Mouse (Mus musculus): Measurements from ENCODE around the gene Dand5. TPM values are rescaled to one million over a fixed set of nuclear protein-coding genes. Genes with fewer than 3 reads are reported as not detected.

Gene Dand5
- polyA plus RNA-seq, 1 experiment from 2014 or later = 5.6 TPM

DNA sequence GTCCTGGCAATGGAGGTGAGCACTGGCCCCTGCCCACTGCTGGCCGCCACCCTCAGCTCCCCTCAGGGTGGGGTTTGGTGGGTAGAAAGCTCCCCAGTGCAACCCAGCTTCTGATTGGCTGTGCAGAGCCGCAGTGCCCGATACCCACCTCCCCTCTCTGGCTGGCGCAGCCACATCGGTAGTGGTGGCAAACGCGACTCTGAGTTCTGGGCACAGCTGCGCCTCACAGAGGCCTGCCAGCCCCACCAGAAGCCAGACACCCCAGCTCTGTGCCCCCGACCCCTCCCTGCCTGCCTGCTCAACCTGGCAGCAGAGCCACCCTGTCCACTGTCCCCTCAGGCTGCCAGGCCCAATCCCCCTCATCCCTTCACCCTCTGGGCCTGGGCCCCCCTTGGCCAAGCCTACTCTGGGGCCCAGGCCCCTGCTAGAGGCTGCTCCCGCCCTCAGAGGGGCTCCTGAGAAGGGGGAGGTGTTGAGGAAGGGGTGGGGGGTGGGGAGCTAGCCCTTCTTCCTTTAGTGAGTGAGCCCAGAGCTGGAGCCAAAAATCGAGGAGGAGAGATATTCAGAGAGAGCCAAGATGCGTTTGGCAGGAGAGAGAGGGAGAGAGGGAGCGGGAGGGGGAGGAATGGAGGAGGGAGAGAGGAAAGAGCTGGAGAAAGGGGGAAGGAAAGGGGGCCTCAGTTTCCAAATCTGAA is 28.7 kb downstream of the Dand5 start:
- H3K9ac ChIP-seq = peak overlapping the region; percentile 40; the same call in 1 of the 2 replicates
- H3K4me2 ChIP-seq = peak overlapping the region; percentile 28
- no peak overlapping the region for H3K4me3 ChIP-seq (replicated peaks)
- H3K4me1 ChIP-seq = peaks cover 41% of the 10 kb centered on the region
- ATAC-seq (ENCODE audit: low FRiP score) = peak; percentile 61; the same call in 1 of the 2 replicates
- H3K9me3 ChIP-seq = no peaks in the 10 kb centered on the region
- no peaks in the 10 kb centered on the region for H3K36me3 ChIP-seq (replicated peaks)
- H3K27ac ChIP-seq = peak overlapping the region; percentile 81
- 48% methylated on average over 13 of the region's 13 CpGs for WGBS
- H3K27me3 ChIP-seq = peaks cover 100% of the 10 kb centered on the region

DNA sequence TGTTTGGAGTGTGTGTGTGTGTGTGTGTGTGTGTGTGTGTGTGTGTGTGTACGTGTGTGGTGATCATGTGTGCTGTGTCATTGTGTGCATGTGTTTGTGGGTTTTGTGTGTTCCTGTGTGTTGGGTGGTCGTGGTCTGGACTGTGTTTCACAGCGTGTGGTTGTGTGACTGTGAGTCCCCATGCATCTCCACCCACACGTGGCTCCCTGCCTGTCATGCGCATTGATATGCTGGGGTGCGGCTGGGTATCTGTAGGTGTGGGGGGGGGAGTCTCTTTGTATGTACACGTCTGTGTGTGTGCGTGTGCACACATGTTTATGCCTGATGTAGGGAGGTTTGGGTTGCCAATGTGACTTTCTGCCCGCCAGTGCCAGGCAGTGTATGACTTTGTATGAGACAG is 29.5 kb downstream of the Dand5 start:
- H3K9ac ChIP-seq = peak overlapping the region; percentile 40; the same call in 1 of the 2 replicates
- H3K36me3 ChIP-seq (replicated peaks) = no peaks in the 10 kb centered on the region
- no peak overlapping the region for H3K4me3 ChIP-seq (replicated peaks)
- peaks cover 100% of the 10 kb centered on the region for H3K27me3 ChIP-seq
- no peak for ATAC-seq (ENCODE audit: low FRiP score)
- H3K27ac ChIP-seq = no peak overlapping the region
- 81% methylated on average over 9 of the region's 9 CpGs for WGBS
- peak overlapping the region; percentile 28; the same call in 1 of the 2 replicates for H3K4me2 ChIP-seq
- H3K9me3 ChIP-seq = no peaks in the 10 kb centered on the region
- H3K4me1 ChIP-seq = peaks cover 33% of the 10 kb centered on the region

DNA sequence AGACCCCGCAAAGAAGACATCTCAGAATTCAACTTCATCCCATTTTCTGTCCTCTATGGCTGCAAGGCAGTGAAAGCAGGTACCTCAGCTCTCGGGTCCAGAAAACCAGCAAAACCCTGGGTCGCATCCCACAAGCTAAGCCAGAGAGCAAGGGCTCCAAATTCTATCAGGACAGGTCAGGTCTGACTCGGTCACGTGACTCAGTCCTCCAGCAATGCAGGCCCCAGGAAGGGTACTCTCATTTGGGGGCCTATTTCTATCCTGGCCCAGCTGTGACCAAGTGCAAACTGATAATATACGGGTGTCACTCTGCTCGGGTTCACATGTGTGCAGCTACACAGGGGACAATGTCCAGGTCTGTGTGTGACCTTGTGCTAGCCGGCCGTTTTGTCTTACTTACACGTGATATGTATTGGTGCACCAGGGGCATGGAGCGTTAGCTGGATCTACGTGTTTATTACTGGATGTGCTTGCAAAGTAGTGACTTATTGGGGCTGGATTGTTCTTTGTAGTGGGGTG is 30.1 kb downstream of the Dand5 start:
- Histone ChIP-seq H3K4me1 (peaks cover 31% of the 10 kb centered on the region), H3K27me3 (peaks cover 100% of the 10 kb centered on the region), H3K9ac (no peak overlapping the region), H3K4me3 (replicated peaks) (no peak overlapping the region), H3K9me3 (no peaks in the 10 kb centered on the region), H3K36me3 (replicated peaks) (no peaks in the 10 kb centered on the region), H3K27ac (no peak overlapping the region), H3K4me2 (no peak overlapping the region)
- 74% methylated on average over 12 of the region's 12 CpGs for WGBS
- ATAC-seq (ENCODE audit: low FRiP score) = no peak

DNA sequence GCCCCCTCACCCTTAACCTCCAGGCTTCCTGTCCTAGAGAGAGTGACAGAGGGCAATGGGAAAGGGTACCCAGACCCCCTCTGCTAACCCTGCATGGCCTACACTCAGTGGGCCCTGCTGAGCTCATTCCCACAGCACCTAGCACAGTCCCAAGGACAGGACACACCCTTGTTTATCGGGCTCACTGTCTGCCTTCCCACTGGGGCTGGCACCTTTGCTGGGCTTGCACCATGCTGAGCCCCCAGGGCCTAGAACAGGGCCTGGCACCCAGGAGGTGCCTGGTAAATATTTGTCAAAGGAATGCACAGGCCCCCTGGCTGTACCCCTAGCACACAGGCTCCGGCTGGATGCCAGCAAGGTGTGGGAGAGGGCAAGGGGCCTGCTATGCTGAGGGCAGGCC is 32.1 kb downstream of the Dand5 start:
- Histone ChIP-seq H3K9me3 (no peaks in the 10 kb centered on the region), H3K4me2 (no peak overlapping the region), H3K36me3 (replicated peaks) (no peaks in the 10 kb centered on the region), H3K4me1 (peaks cover 47% of the 10 kb centered on the region), H3K9ac (no peak overlapping the region), H3K4me3 (replicated peaks) (no peak overlapping the region), H3K27ac (no peak overlapping the region), H3K27me3 (peaks cover 100% of the 10 kb centered on the region)
- no peak for ATAC-seq (ENCODE audit: low FRiP score)
- 70% methylated on average over 2 of the region's 2 CpGs for WGBS

DNA sequence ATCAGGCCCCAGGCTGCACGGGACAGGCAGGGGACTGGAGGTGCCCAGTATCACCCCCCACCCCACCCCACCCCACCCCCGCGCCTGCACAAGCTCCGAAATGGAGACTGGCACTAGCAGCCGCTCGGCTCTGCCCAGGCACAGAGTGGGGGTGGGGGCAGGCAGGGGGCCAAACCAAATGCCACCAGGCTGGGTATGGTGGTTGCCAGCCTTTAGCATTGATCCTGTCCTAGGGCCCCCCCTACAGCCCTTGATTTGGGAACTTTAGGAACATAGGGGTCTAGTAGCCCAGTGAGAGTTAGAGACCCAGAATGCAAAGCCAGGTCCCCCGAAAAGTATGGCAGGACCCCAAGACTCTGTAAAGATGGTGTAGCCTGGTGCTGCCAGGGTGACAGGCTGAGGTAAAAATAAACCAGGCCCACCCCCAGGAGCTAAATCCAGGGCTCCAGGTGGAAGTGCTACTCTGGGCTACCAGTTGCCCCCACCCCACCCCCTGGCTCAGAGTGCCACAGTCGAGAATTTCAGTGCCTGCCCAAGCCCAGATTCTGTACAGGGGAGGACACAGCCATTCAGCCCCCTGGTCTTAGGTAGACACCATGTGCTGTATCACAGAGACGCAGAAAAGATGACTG is 32.7 kb downstream of the Dand5 start:
- H3K9ac ChIP-seq = no peak overlapping the region
- no peak overlapping the region for H3K4me3 ChIP-seq (replicated peaks)
- H3K27ac ChIP-seq = no peak overlapping the region
- peaks cover 100% of the 10 kb centered on the region for H3K27me3 ChIP-seq
- H3K9me3 ChIP-seq = no peaks in the 10 kb centered on the region
- WGBS = 72% methylated on average over 9 of the region's 9 CpGs
- peaks cover 48% of the 10 kb centered on the region for H3K4me1 ChIP-seq
- 0 out of 2 replicates have a peak overlapping the region, but pooled peaks have one; percentile 6 for H3K4me2 ChIP-seq
- no peaks in the 10 kb centered on the region for H3K36me3 ChIP-seq (replicated peaks)
- no peak for ATAC-seq (ENCODE audit: low FRiP score)

DNA sequence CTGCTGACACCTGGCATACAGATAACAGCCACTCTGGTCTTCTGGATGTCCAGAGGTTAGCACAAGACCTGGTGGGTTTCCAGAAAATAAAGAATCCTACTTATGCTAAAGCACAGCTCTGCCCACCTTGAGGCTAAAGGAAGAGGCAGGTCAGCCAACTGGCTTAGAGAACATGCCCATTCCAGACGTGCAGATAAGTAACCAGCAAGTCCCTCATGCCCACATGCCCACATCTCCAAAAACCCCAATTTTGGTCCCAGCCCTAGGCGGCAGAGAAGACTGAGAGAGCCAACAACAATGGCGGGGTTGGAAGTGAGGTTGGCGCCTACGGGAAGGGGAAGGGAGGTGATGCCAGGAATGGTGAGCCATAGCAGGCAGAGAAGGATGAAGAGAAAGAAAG is 33.3 kb downstream of the Dand5 start:
- WGBS = 30% methylated on average over 5 of the region's 5 CpGs

DNA sequence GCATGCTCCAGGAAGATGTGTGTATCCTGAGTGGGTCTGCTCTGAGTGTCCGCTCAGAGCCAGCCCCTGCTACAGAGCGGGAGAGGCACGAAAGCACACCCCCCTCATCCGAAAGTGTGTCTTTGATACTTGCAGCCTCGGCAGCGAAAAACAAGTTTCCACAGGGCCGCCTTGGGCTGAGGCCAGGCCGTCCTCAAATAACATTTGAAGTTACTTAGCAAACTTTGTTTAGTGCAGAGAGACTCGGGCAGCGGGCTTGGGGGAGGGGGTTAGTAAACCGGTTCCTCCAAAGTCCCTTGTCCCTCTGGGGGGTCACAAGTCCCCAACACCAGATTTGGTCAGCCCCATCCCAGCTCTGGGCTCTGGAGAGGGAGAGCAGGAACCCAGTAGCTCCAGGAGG is 33.7 kb downstream of the Dand5 start:
- Histone ChIP-seq H3K9ac (no peak overlapping the region), H3K4me1 (peaks cover 49% of the 10 kb centered on the region), H3K4me2 (no peak overlapping the region)

More for the DNA sequence above, 33.3 kb downstream of the Dand5 start:
- H3K4me3 ChIP-seq (replicated peaks) = no peak overlapping the region
- 0 out of 2 replicates have a peak overlapping the region, but pooled peaks have one; percentile 6 for H3K4me2 ChIP-seq
- no peaks in the 10 kb centered on the region for H3K36me3 ChIP-seq (replicated peaks)
- H3K27ac ChIP-seq = no peak overlapping the region
- H3K9me3 ChIP-seq = no peaks in the 10 kb centered on the region
- no peak for ATAC-seq (ENCODE audit: low FRiP score)
- peaks cover 49% of the 10 kb centered on the region for H3K4me1 ChIP-seq
- H3K9ac ChIP-seq = no peak overlapping the region
- peaks cover 100% of the 10 kb centered on the region for H3K27me3 ChIP-seq

DNA sequence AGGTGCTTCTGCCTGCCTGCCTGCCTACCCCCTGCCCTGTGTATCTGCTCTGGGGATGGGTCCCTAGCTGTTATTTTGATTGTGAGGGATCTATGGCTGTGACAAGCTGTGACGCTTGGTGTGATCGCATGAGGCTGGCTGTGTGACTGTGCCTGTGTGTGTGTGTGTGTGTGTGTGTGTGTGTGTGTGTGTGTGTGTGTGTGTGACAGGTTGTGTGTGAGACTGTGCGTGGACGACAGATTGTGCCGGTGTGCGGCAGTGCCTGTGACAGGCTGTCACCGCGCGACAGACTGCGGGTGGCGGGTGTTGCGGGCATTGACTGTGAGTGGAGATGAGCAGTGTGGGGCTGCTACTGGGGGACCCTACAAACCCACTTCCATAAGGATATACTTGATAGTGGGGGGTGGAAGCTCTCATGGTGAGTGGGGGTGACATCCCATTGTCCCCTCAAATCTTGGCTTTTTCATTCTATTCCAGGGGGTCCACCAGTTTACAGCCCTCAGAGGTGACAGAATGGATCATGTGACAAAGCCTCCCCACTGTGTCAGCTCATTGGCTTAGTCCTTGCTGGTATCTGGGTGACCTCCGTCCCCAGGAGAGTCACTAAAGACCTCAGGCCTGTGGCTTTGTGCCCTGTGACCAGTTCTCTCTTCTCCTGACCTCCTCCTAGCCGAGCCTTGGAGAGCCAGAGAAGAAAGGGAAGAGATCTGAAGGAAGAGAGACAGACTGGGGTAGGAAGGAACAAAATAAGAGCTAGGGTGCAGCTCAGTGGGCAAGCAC is 34.9 kb downstream of the Dand5 start:
- Histone ChIP-seq H3K27ac (no peak overlapping the region), H3K27me3 (peaks cover 100% of the 10 kb centered on the region), H3K4me1 (peaks cover 48% of the 10 kb centered on the region), H3K4me3 (replicated peaks) (no peak overlapping the region), H3K9me3 (no peaks in the 10 kb centered on the region), H3K9ac (no peak overlapping the region), H3K36me3 (replicated peaks) (no peaks in the 10 kb centered on the region), H3K4me2 (no peak overlapping the region)
- WGBS = 4% methylated on average over 12 of the region's 14 CpGs
- no peak for ATAC-seq (ENCODE audit: low FRiP score)

More for the DNA sequence above, 33.7 kb downstream of the Dand5 start:
- Histone ChIP-seq H3K9me3 (no peaks in the 10 kb centered on the region), H3K36me3 (replicated peaks) (no peaks in the 10 kb centered on the region), H3K4me3 (replicated peaks) (no peak overlapping the region), H3K27ac (no peak overlapping the region), H3K27me3 (peaks cover 100% of the 10 kb centered on the region)
- WGBS = 9% methylated on average over 11 of the region's 11 CpGs
- no peak for ATAC-seq (ENCODE audit: low FRiP score)

DNA sequence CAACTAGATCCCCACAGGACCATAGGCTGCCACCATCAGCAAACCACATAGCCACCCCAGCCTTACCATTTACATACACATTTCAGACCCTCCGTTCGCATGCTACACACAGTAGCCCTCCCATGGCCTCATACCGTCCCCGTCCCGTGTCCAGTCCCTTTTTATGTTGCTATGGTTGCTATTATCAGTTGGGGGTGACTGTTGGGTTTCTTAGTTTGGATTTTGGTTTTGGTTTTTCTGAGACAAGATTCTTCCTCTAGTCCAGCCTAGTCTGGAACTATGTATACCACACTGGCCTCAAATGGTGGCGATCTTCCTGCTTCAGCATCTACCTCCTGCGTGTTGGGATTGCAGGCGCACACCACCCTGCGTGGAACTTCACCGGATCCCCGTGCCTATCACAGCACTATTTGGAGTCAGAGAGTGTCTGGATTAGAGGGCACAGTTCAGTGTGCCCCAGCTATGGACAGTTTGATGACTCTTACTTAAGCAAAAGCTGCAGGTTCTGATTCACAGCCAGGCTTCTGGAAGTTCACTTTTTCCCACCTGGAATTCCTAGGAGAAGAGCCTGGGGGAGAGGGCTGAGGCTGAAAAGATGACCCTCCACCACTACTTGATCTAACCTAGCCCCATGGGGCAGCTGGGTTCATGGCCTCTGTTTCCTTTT is 35.7 kb downstream of the Dand5 start:
- WGBS = 3% methylated on average over 11 of the region's 11 CpGs
- Histone ChIP-seq H3K27ac (no peak overlapping the region), H3K4me3 (replicated peaks) (no peak overlapping the region), H3K36me3 (replicated peaks) (no peaks in the 10 kb centered on the region), H3K9me3 (no peaks in the 10 kb centered on the region), H3K9ac (no peak overlapping the region), H3K27me3 (peaks cover 100% of the 10 kb centered on the region), H3K4me2 (no peak overlapping the region), H3K4me1 (peaks cover 50% of the 10 kb centered on the region)
- ATAC-seq (ENCODE audit: low FRiP score) = no peak

DNA sequence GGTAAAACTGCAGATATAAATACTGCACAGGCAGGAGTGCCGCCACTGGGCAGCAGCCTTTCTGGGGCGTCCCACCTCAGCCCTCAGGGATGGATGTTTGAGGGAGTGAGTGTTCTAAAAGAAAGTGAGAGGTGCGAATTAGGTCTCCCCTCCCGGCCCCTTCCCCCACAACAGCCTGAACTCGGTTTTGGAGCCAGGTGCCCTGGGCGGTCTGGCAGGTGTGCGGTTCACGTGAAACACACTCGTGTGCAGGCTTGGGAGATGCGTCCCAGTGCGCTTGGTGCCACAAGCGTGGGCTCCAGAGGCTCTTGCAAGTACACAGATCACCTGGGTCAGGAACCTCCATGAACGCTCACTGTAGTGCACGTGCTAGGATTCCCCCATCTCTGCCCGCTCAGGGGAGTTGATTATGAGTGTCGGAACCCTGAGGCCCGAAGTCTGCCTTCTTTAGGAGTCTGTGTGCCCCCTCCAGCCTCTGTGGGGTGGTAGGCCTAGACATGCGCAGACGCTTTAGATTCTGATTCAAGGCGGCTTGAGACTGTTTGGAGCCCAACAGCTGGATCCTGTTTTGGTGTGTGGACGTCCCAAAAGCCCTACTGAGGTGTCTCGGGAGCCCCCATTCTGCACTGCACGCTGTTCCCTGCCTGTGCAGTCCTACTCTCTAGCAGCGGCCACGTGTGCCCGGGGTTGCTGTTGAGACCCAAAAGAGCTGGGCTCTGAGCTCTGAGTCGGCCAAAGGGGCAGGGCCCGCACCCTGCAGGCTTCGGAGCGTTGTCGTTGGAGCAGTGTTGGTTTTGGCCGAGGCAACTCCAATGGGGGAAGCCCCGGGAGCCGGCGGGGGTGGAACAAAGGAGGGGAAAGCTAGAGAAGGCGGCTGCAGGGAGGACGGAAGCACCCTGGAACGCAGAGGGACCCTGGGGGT is 36.6 kb downstream of the Dand5 start:
- Histone ChIP-seq H3K4me2 (peak overlapping the region; percentile 31), H3K9me3 (no peaks in the 10 kb centered on the region), H3K4me3 (replicated peaks) (peak overlapping the region; percentile 15), H3K27ac (peak overlapping the region; percentile 8; the same call in 1 of the 2 replicates), H3K4me1 (peaks cover 56% of the 10 kb centered on the region), H3K9ac (peak overlapping the region; percentile 29), H3K36me3 (replicated peaks) (no peaks in the 10 kb centered on the region), H3K27me3 (peaks cover 100% of the 10 kb centered on the region)
- no peak for ATAC-seq (ENCODE audit: low FRiP score)
- WGBS = 3% methylated on average over 38 of the region's 38 CpGs

DNA sequence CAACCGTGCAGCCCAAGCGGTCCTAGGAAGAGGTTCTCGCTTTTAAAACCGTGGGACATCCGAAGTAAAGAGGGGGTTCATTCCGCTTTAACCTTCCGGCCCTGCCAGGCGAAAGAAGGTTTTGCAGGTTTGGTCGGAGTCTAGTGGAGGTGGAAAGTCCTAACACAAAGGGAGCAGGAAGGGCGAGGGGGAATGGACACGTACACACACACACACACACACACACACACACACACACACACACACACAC is 37.2 kb downstream of the Dand5 start:
- Histone ChIP-seq H3K27me3 (peaks cover 100% of the 10 kb centered on the region), H3K9me3 (no peaks in the 10 kb centered on the region), H3K4me1 (peaks cover 53% of the 10 kb centered on the region), H3K36me3 (replicated peaks) (no peaks in the 10 kb centered on the region), H3K9ac (peak overlapping the region; percentile 29; the same call in 1 of the 2 replicates), H3K27ac (no peak overlapping the region), H3K4me2 (peak overlapping the region; percentile 26; the same call in 1 of the 2 replicates), H3K4me3 (replicated peaks) (no peak overlapping the region; the same call in 1 of the 2 replicates)
- 1% methylated on average over 11 of the region's 11 CpGs for WGBS
- ATAC-seq (ENCODE audit: low FRiP score) = no peak

Data from forebrain, embryonic 12.5 days (tissue).